Mouse (Mus musculus) heart, adult 2 months (tissue): ENCODE results near the gene Slc22a18. TPM values are rescaled to one million over a fixed set of nuclear protein-coding genes. Genes with fewer than 3 reads are reported as not detected.
A peak's percentile ranks its signal among the peaks of the same experiment; 100 is the strongest.

ENCODE experiments used
- DNase-seq, 2 experiments: peaks; one replicate each; pipeline ENCODE4 v3.0.0; 2021
- H3K27ac ChIP-seq: fragments of 200-600 bp; 2 replicates; pipeline ENCODE4 v1.8.1; 2022
- H3K27me3 ChIP-seq: fragments of 200-500 bp; 2 replicates; pipeline ENCODE4 v1.6.1; 2012; ENCODE audit warnings: mild to moderate bottlenecking, low read length, inconsistent platforms, mixed read lengths; ENCODE audit not compliant: control insufficient read depth, insufficient read depth
- H3K36me3 ChIP-seq: fragments of 200-500 bp; 2 replicates; pipeline ENCODE4 v1.6.1; 2012; ENCODE audit warnings: low read length, inconsistent platforms; ENCODE audit not compliant: control insufficient read depth, insufficient read depth
- H3K4me1 ChIP-seq: fragments of 200-500 bp; 2 replicates; pipeline ENCODE4 v1.6.1; 2011; ENCODE audit warnings: low read length; ENCODE audit not compliant: control insufficient read depth, insufficient read depth
- H3K4me3 ChIP-seq: fragments of 200-600 bp; 2 replicates; pipeline ENCODE4 v1.8.1; 2022
- H3K79me2 ChIP-seq: fragments of 200-500 bp; replicated peaks from 2 replicates; pipeline ENCODE4 v1.6.1; 2012; ENCODE audit warnings: mild to moderate bottlenecking, inconsistent platforms, low read length, moderate library complexity, mixed read lengths; ENCODE audit not compliant: control insufficient read depth, insufficient read depth
- H3K9ac ChIP-seq: fragments of 200-500 bp; 2 replicates; pipeline ENCODE4 v1.6.1; 2012; ENCODE audit warnings: low read depth, mild to moderate bottlenecking, control low read depth, inconsistent platforms, low read length, mixed read lengths
- CTCF ChIP-seq: fragments of 200-600 bp; IDR thresholded peaks from 2 replicates; pipeline ENCODE4 v1.8.1; 2022; ENCODE audit warnings: antibody characterized with exemption, mild to moderate bottlenecking, moderate library complexity
- EP300 ChIP-seq: fragments of 200-500 bp; IDR thresholded peaks from 2 replicates; pipeline ENCODE4 v1.6.1; 2011; ENCODE audit warnings: low read depth, low read length, control low read depth; ENCODE audit not compliant: insufficient read depth
- POLR2A ChIP-seq: fragments of 200-500 bp; IDR thresholded peaks from 2 replicates; pipeline ENCODE4 v1.6.1; 2011; ENCODE audit warnings: mild to moderate bottlenecking, low read depth, low read length, control low read depth; ENCODE audit not compliant: insufficient read depth
- WGBS: fragments of 180-500 bp; shearing (Covaris S2); methylation state at CpG from one replicate; pipeline ENCODE4 v1.1.7; 2018; 5-methylcytosine and 5-hydroxymethylcytosine counted together
- intact Hi-C: fragments of 180-260 bp; cut with DNase I; formaldehyde crosslinking; loops from one replicate; pipeline ENCODE4 v1.15.1; 2025
- polyA plus RNA-seq: library from polyadenylated mRNA; depleted of rRNA; stranded (reverse); fragments of >200 nt; gene quantifications from 2 replicates; pipeline ENCODE4 v1.2.3, GENCODE M21; 2012
- total RNA-seq, 2 experiments: library from RNA; stranded (reverse); gene quantifications; 2 replicates each; pipeline ENCODE4 v1.2.3; 2021

The Slc22a18 gene
- total and polyA plus RNA-seq, 3 experiments, result 0.36 to 2.5 (median 0.42) TPM

DNA sequence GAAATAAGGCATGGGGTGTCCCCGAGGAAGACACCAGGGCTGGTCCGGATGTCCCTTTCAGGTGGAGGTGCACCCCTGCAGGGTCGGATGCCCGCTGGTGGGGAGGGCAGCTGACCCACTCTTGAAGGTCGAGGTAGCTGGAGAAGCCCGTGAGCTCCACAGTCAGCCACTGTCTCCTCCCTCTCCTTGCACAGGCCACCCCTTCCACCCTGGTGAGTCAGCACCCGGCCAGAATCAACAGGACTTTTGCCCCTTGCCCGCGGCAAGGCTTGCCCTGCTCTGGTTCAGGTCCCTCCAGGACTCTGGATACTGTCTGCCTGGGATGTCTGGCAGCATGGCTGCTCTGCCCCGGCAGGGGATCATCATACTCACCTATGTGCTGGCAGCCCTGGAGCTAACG lies 2.3 kb downstream of the Slc22a18 start:
- Histone ChIP-seq H3K27ac (no peak overlapping the region), H3K36me3 (no peaks in the 10 kb centered on the region), H3K4me3 (no peak overlapping the region), H3K9ac (no peak overlapping the region), H3K27me3 (no peaks in the 10 kb centered on the region), H3K79me2 (no peaks in the 10 kb centered on the region), H3K4me1 (peaks cover 5% of the 10 kb centered on the region)
- DNase-seq, result no peak
- 60% methylated on average over 11 of the region's 11 CpGs for WGBS
- intact Hi-C loops, result no loop called here
- TF ChIP-seq CTCF, result no peak
- TF ChIP-seq EP300, result no peak
- TF ChIP-seq POLR2A, result no peak

GRCm38 (mm10) chr7:143476702-143477335 lies 3.3 kb downstream of the Slc22a18 start:
- Histone ChIP-seq H3K79me2 (no peaks in the 10 kb centered on the region), H3K4me1 (peaks cover 5% of the 10 kb centered on the region), H3K4me3 (no peak overlapping the region), H3K9ac (no peak overlapping the region), H3K36me3 (no peaks in the 10 kb centered on the region), H3K27ac (no peak overlapping the region), H3K27me3 (no peaks in the 10 kb centered on the region)
- no peak for DNase-seq
- WGBS, result 85% methylated on average over 3 of the region's 3 CpGs
- intact Hi-C loops, result no loop called here
- no peak for TF ChIP-seq EP300
- TF ChIP-seq CTCF, result peak; percentile 24; the same call in 1 of the 2 replicates

DNA sequence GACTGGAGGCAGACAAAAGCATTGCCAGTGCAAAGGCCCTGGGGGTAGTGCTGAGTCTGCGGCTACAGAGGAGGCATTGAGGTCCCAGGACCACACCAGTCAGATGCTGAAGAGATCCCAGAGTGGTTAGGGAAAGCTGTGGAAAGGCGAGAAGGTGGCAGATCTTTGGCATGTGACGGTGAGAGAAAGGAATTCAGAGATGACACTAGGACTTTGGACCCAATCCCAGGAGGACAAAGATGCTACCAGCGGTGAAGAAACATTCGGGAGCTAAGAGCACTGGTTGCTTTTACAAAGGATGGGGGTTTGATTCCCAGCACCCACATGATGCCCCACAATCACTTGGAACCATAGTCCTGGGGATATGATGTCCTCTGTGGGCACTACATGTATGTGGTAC lies 4.3 kb downstream of the Slc22a18 start:
- intact Hi-C loops, result no loop called here
- Histone ChIP-seq H3K36me3 (no peaks in the 10 kb centered on the region), H3K79me2 (no peaks in the 10 kb centered on the region), H3K4me1 (peaks cover 5% of the 10 kb centered on the region), H3K27ac (no peak overlapping the region), H3K27me3 (no peaks in the 10 kb centered on the region), H3K4me3 (no peak overlapping the region), H3K9ac (no peak overlapping the region)
- 78% methylated on average over 5 of the region's 5 CpGs for WGBS
- no peak for TF ChIP-seq CTCF
- no peak for TF ChIP-seq EP300
- TF ChIP-seq POLR2A, result no peak
- no peak for DNase-seq

DNA sequence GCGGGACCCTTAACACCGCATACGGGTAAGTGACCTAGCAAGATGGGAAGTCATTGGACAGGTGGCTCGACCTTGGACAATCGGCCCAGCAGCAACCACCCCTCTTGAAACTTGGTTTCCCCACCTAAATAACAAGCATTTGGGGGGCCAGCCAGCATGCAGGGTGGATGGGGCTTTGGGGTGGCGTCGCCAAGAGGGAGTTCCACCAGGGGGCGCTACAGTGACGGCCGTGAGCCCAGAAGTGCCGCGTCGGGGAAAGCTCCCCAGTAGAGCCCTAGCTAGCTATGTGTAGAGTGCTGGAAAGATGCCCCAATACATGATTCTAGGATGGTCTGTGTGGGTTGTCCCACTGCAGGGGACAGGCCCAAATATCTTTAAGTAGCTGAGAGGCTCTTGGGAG lies 7.0 kb downstream of the Slc22a18 start:
- no peak overlapping the region for H3K27ac ChIP-seq
- peak; percentile 36 to 76 for DNase-seq
- WGBS, result 21% methylated on average over 13 of the region's 13 CpGs
- intact Hi-C loops, result loop anchor here (1.0 kb wide), 1 partner anchor 26 kb away; no protein-coding TSS in a partner anchor
- no peak overlapping the region for H3K9ac ChIP-seq
- no peaks in the 10 kb centered on the region for H3K4me1 ChIP-seq
- TF ChIP-seq EP300 (no peak), CTCF (peak; percentile 88), POLR2A (no peak)
- H3K4me3 ChIP-seq, result no peak overlapping the region
- 0 out of 2 replicates have a peak, but pooled peaks cover 2% of the 10 kb centered on the region for H3K27me3 ChIP-seq
- H3K36me3 ChIP-seq, result no peaks in the 10 kb centered on the region
- no peaks in the 10 kb centered on the region for H3K79me2 ChIP-seq

DNA sequence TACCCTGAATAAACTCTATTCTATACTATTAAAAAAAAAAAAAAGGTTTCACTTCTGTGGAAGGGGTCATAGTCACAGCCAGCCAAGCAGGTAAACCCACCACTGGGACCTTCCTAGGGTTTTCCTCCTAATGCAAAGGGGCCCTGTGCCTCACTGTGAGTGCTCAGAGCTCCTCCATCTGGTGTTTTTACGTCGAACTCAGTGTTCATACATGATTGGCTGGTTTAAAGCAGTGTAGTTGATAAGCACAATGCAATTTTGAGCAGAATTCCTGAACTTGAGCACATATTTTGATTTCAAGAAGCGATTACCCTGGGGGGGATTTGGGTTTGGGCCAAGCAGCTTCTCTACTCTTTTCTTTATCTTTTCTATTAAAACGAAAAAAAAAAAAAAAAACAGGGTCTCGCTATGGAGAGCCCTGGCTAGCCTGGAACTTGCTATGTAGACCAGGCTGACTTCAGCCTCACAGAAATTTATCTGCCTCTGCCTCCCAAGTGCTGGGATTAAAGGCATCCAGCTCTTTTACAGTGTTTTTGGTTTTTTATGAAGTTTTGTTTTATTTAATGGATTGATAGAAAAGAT lies 8.4 kb downstream of the Slc22a18 start:
- no peak overlapping the region for H3K27ac ChIP-seq
- no peak for DNase-seq
- H3K4me1 ChIP-seq, result no peaks in the 10 kb centered on the region
- no peak overlapping the region for H3K9ac ChIP-seq
- 0 out of 2 replicates have a peak, but pooled peaks cover 2% of the 10 kb centered on the region for H3K27me3 ChIP-seq
- no peaks in the 10 kb centered on the region for H3K36me3 ChIP-seq
- intact Hi-C loops, result no loop called here
- 46% methylated on average over 5 of the region's 5 CpGs for WGBS
- no peak overlapping the region for H3K4me3 ChIP-seq
- H3K79me2 ChIP-seq, result no peaks in the 10 kb centered on the region
- TF ChIP-seq CTCF (no peak), EP300 (no peak), POLR2A (no peak)

DNA sequence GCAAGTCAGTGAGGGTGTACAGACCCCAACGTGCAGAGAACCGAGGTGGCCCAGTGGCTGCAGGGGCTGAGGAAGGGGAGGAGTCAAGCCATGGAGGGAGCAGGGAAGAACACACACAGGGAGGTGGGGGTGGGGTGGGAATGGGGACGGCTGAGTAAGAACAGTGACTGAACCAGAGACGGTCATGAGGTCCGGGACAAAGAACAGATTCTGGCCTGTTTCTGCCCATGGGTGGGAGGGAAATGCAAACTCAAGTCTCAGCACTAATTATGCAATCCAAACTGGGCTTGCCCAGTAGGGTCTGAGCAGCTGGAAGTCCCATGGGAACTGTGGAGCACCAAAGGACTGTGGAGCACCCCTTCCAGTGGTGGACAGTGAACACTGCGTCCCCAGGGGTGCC lies 9.0 kb downstream of the Slc22a18 start:
- H3K79me2 ChIP-seq, result no peaks in the 10 kb centered on the region
- H3K9ac ChIP-seq, result no peak overlapping the region
- H3K36me3 ChIP-seq, result no peaks in the 10 kb centered on the region
- WGBS, result 12% methylated on average over 6 of the region's 6 CpGs
- no peaks in the 10 kb centered on the region for H3K4me1 ChIP-seq
- TF ChIP-seq EP300 (no peak), CTCF (no peak), POLR2A (no peak)
- intact Hi-C loops, result no loop called here
- DNase-seq, result no peak
- 0 out of 2 replicates have a peak, but pooled peaks cover 2% of the 10 kb centered on the region for H3K27me3 ChIP-seq
- H3K4me3 ChIP-seq, result no peak overlapping the region
- H3K27ac ChIP-seq, result no peak overlapping the region
